Mouse (Mus musculus): ENCODE measurements at regions not wholly inside any gene's neighbourhood (a gene's known extent, or its start where the extent isn't known, plus 50 kb on each side); places are given as distances from the start of the nearest gene placed in this dataset.

DNA sequence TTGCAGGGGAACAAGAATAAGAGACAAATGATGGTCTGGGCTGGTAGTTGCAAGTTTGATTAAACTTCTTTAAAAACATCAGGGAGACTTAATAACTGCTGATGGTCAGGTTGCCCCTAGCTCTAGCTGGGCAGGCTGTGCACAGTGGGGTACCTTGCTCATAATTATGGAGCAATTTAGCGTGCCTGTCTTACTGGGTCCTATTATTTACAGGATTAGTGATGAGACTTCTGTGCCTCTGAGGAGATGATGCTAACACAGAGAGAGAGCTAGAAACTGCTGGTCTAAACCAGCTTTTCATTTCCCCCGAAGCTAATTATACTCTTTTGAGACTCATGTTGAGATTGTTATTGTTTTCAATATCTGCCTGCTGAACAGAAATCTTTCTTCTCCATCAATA lies 180.3 kb downstream of the Kif21a start:
- no peak for TF ChIP-seq EP300 (optimal IDR thresholded peaks at IDR 0.05)
- no peak for TF ChIP-seq CTCF (IDR thresholded peaks at IDR 0.05; ENCODE audit: low read depth)
